14 mouse cellular contexts compared by ENCODE assay signal in genomic region chr15:8963323-8963722, GRCm38 (mm10). TPM values are rescaled to one million over a fixed set of nuclear protein-coding genes. Genes with fewer than 3 reads are reported as not detected.
DNase-seq lines count a peak whose midpoint lies in the region; ATAC-seq and TF ChIP-seq lines count a peak whose summit lies in the region.
"Had no signal": no experiment of that assay in that cellular context is flagged by ENCODE, and none has a peak within 500 bp of the region (broad histone marks: within the 10 kb centered on the region; RNA-seq: fewer than 3 reads in every experiment).

No protein-coding gene starts in this region.

- H3K9me3 ChIP-seq in heart, postnatal 0 days (replicated peaks; ENCODE audit: control insufficient read depth, low read length) = no peaks in the 10 kb centered on the region
- no peaks in the 10 kb centered on the region for H3K9me3 ChIP-seq in heart, embryonic 12.5 days (replicated peaks)
- no peaks in the 10 kb centered on the region for H3K9me3 ChIP-seq in hindbrain, embryonic 16.5 days (ENCODE audit: control insufficient read depth, low read length)
- H3K9me3 ChIP-seq in neural tube, embryonic 15.5 days (replicated peaks) = no peaks in the 10 kb centered on the region
- H3K9me3 ChIP-seq: forebrain, embryonic 10.5 days; heart, embryonic 15.5 days; stomach, embryonic 15.5 days had no signal

- no peaks in the 10 kb centered on the region for H3K36me3 ChIP-seq in heart, postnatal 0 days (replicated peaks; ENCODE audit: control insufficient read depth, insufficient read depth, low read length)
- no peaks in the 10 kb centered on the region for H3K36me3 ChIP-seq in heart, embryonic 12.5 days
- H3K36me3 ChIP-seq in hindbrain, embryonic 16.5 days (ENCODE audit: control insufficient read depth, insufficient read depth, low read length) = no peaks in the 10 kb centered on the region
- H3K36me3 ChIP-seq in neural tube, embryonic 15.5 days = no peaks in the 10 kb centered on the region
- H3K36me3 ChIP-seq: forebrain, embryonic 10.5 days; heart, embryonic 15.5 days; stomach, embryonic 15.5 days had no signal

- no peaks in the 10 kb centered on the region for H3K27me3 ChIP-seq in heart, postnatal 0 days (ENCODE audit: control insufficient read depth, insufficient read depth, low read length)
- no peaks in the 10 kb centered on the region for H3K27me3 ChIP-seq in heart, embryonic 12.5 days (replicated peaks)
- H3K27me3 ChIP-seq in hindbrain, embryonic 16.5 days (replicated peaks; ENCODE audit: control insufficient read depth, insufficient read depth, low read length) = no peaks in the 10 kb centered on the region
- no peaks in the 10 kb centered on the region for H3K27me3 ChIP-seq in neural tube, embryonic 15.5 days (replicated peaks)
- H3K27me3 ChIP-seq: heart, embryonic 15.5 days; stomach, embryonic 15.5 days had no signal

- no peak overlapping the region for H3K4me2 ChIP-seq in heart, postnatal 0 days (ENCODE audit: low read depth, low read length)
- no peak overlapping the region for H3K4me2 ChIP-seq in heart, embryonic 12.5 days
- H3K4me2 ChIP-seq in hindbrain, embryonic 16.5 days (ENCODE audit: low read length) = no peak overlapping the region
- no peak overlapping the region for H3K4me2 ChIP-seq in neural tube, embryonic 15.5 days
- H3K4me2 ChIP-seq: heart, embryonic 15.5 days; stomach, embryonic 15.5 days had no signal

- DNase-seq in heart, postnatal 0 days (ENCODE audit: low spot score) = no peak
- peak; percentile 33 for DNase-seq in 3134 (ENCODE audit: extremely low read depth, insufficient read length, low spot score)
- DNase-seq in Muller cell, postnatal 12 days (ENCODE audit: inconsistent ontology term) = peak; percentile 2
- DNase-seq in fibroblast of lung, adult 2 months (ENCODE audit: low read depth) = peak; percentile 46
- DNase-seq in cerebellum, adult 9-11 months = no peak
- DNase-seq: cerebellum, adult 18-20 months had no signal

- WGBS in heart, postnatal 0 days = 40% methylated on average over 2 of the region's 2 CpGs
- WGBS in heart, embryonic 12.5 days = 45% methylated on average over 2 of the region's 2 CpGs
- WGBS in hindbrain, embryonic 16.5 days = 65% methylated on average over 2 of the region's 2 CpGs
- WGBS in neural tube, embryonic 15.5 days = 57% methylated on average over 2 of the region's 2 CpGs

- H3K27ac ChIP-seq in heart, postnatal 0 days (ENCODE audit: low read depth) = no peak overlapping the region
- H3K27ac ChIP-seq in heart, embryonic 12.5 days (ENCODE audit: poor library complexity, severe bottlenecking) = no peak overlapping the region
- H3K27ac ChIP-seq in hindbrain, embryonic 16.5 days (ENCODE audit: low read depth, low read length) = no peak overlapping the region
- H3K27ac ChIP-seq in neural tube, embryonic 15.5 days (replicated peaks) = no peak overlapping the region
- H3K27ac ChIP-seq: forebrain, embryonic 10.5 days; heart, embryonic 15.5 days; stomach, embryonic 15.5 days had no signal

- no peak for TF ChIP-seq EP300 in heart, postnatal 0 days (IDR thresholded peaks at IDR 0.05; ENCODE audit: low read depth)

- no peak overlapping the region for H3K9ac ChIP-seq in heart, postnatal 0 days (replicated peaks; ENCODE audit: low read depth, low read length)
- no peak overlapping the region for H3K9ac ChIP-seq in heart, embryonic 12.5 days
- H3K9ac ChIP-seq in hindbrain, embryonic 16.5 days (ENCODE audit: low read depth, low read length) = no peak overlapping the region
- H3K9ac ChIP-seq in neural tube, embryonic 15.5 days (replicated peaks) = no peak overlapping the region
- H3K9ac ChIP-seq: heart, embryonic 15.5 days; stomach, embryonic 15.5 days had no signal

- TF ChIP-seq CTCF in heart, postnatal 0 days (IDR thresholded peaks at IDR 0.05; ENCODE audit: low read depth) = peak; percentile 18; the same call in 1 of the 2 replicates

- ATAC-seq in heart, postnatal 0 days (ENCODE audit: insufficient read depth, low read depth) = no peak
- no peak for ATAC-seq in heart, embryonic 12.5 days (ENCODE audit: insufficient number of reproducible peaks, low FRiP score)
- no peak for ATAC-seq in hindbrain, embryonic 16.5 days
- no peak for ATAC-seq in neural tube, embryonic 15.5 days (ENCODE audit: low FRiP score)

- no peak overlapping the region for H3K4me3 ChIP-seq in heart, postnatal 0 days (ENCODE audit: low read depth, low read length)
- no peak overlapping the region for H3K4me3 ChIP-seq in heart, embryonic 12.5 days
- no peak overlapping the region for H3K4me3 ChIP-seq in hindbrain, embryonic 16.5 days (ENCODE audit: low read length)
- H3K4me3 ChIP-seq in neural tube, embryonic 15.5 days (replicated peaks) = no peak overlapping the region
- H3K4me3 ChIP-seq: forebrain, embryonic 10.5 days; heart, embryonic 15.5 days; stomach, embryonic 15.5 days had no signal

- no peaks in the 10 kb centered on the region for H3K4me1 ChIP-seq in heart, postnatal 0 days (ENCODE audit: control insufficient read depth, insufficient read depth)
- no peaks in the 10 kb centered on the region for H3K4me1 ChIP-seq in heart, embryonic 12.5 days (replicated peaks)
- no peaks in the 10 kb centered on the region for H3K4me1 ChIP-seq in hindbrain, embryonic 16.5 days (ENCODE audit: control insufficient read depth, insufficient read depth, low read depth, low read length)
- peaks cover 7% of the 10 kb centered on the region; the same call in 1 of the 2 replicates for H3K4me1 ChIP-seq in neural tube, embryonic 15.5 days
- H3K4me1 ChIP-seq: heart, embryonic 15.5 days had no signal

RNA-seq across cellular contexts. Expression of gene Ranbp3l, which starts 4.4 kb away (rescaled TPM):
- not detected in 2 replicates for total RNA-seq in heart, postnatal 0 days (2014; rRNA removed; ENCODE audit: low replicate concordance)
- polyA plus RNA-seq in heart, postnatal 0 days (2015; fragmentation: Nextera tagmentation; extraction: Ambion mirVana) = 0.14 and 0.23 TPM in 2 replicates
- 0.36 and 0.63 TPM in 2 replicates for polyA plus RNA-seq in heart, embryonic 12.5 days (2016; fragmentation: Nextera tagmentation; extraction: Ambion mirVana)
- polyA plus RNA-seq in hindbrain, embryonic 16.5 days (2015; fragmentation: Nextera tagmentation; extraction: Ambion mirVana) = 12.6 and 15.2 TPM in 2 replicates
- polyA plus RNA-seq in neural tube, embryonic 15.5 days (2015; fragmentation: Nextera tagmentation; extraction: Ambion mirVana) = 3.8 and 5.8 TPM in 2 replicates
- total RNA-seq: megakaryocyte, adult 5-6 weeks; neutrophil, adult 5-6 weeks had no signal

Comparison
In these comparisons a context has a peak if more than half of its experiments do, and no peak if none do; other contexts are left out.
1. DNase-seq: peak in 3134 (single experiment), Muller cell, postnatal 12 days (single experiment) and fibroblast of lung, adult 2 months (single experiment); none in heart, postnatal 0 days (single experiment) and cerebellum, adult 9-11 months (single experiment).